Mouse (Mus musculus) urinary bladder, postnatal 0 days (tissue): ENCODE data around the gene Hist2h2be. TPM values are rescaled to one million over a fixed set of nuclear protein-coding genes. Genes with fewer than 3 reads are reported as not detected.

Experiments
- microRNA-seq: library from miRNA; unstranded; fragments of <30 nt; microRNA quantifications from one replicate; pipeline ENCODE4, GENCODE M21; 2016
- polyA plus RNA-seq: library from polyadenylated mRNA; unstranded; fragments of >200 nt; fragmentation: Nextera tagmentation; extraction: Ambion mirVana; gene quantifications from 2 replicates; pipeline ENCODE4 v1.2.1, GENCODE M21; 2015

Hist2h2be gene
- polyA plus RNA-seq, 1 experiment from 2014 or later, result 3.4 TPM

Small RNA genes within 50 kb of the gene (microRNA-seq; reads per million reads assigned to microRNA genes)
- gene Gm44492 (not detected), gene Gm47311 (not detected), gene Gm47313 (not detected)

Other genes with a start within 250 kb of the Hist2h2be start
- gene Plekho1, start 225.1 kb upstream of the Hist2h2be start, polyA plus RNA-seq, result 100 and 115 TPM in 2 replicates
- gene Vps45, start 162.7 kb upstream of the Hist2h2be start, polyA plus RNA-seq, result 24.9 and 26.9 TPM in 2 replicates
- 18.0 and 20.8 TPM in 2 replicates for gene Otud7b, start 116.6 kb upstream of the Hist2h2be start, polyA plus RNA-seq
- gene Mtmr11, start 59.1 kb upstream of the Hist2h2be start, polyA plus RNA-seq, result 13.2 and 15.1 TPM in 2 replicates
- 80.2 and 87.8 TPM in 2 replicates for gene Sf3b4, start 48.8 kb upstream of the Hist2h2be start, polyA plus RNA-seq
- gene Sv2a, start 40.0 kb upstream of the Hist2h2be start, polyA plus RNA-seq, result 2.2 and 2.8 TPM in 2 replicates
- 40.9 and 46.7 TPM in 2 replicates for gene Bola1, start 1.4 kb upstream of the Hist2h2be start, polyA plus RNA-seq
- gene Hist2h2ab, start 1.3 kb upstream of the Hist2h2be start, polyA plus RNA-seq, result not detected in 2 replicates
- gene Hist2h2ac, start 239 bp upstream of the Hist2h2be start, polyA plus RNA-seq, result 1.8 and 3.0 TPM in 2 replicates
- gene Hist2h3c2, start 18.0 kb downstream of the Hist2h2be start, polyA plus RNA-seq, result 2.2 and 3.0 TPM in 2 replicates
- 129 and 159 TPM in 2 replicates for gene Hist2h2aa2, start 19.2 kb downstream of the Hist2h2be start, polyA plus RNA-seq
- gene Hist2h2aa1, start 24.4 kb downstream of the Hist2h2be start, polyA plus RNA-seq, result 43.1 and 47.9 TPM in 2 replicates
- gene Hist2h3c1, start 25.6 kb downstream of the Hist2h2be start, polyA plus RNA-seq, result 0.58 and 1.5 TPM in 2 replicates
- 4.2 and 7.1 TPM in 2 replicates for gene Hist2h4, start 42.2 kb downstream of the Hist2h2be start, polyA plus RNA-seq
- 12.7 and 16.3 TPM in 2 replicates for gene Hist2h3b, start 47.5 kb downstream of the Hist2h2be start, polyA plus RNA-seq
- 0.95 and 1.8 TPM in 2 replicates for gene Hist2h2bb, start 48.6 kb downstream of the Hist2h2be start, polyA plus RNA-seq
- 4.6 and 8.0 TPM in 2 replicates for gene Fcgr1, start 72.8 kb downstream of the Hist2h2be start, polyA plus RNA-seq
- 0.30 and 0.35 TPM in 2 replicates for gene BC107364, start 231.2 kb downstream of the Hist2h2be start, polyA plus RNA-seq